Mouse (Mus musculus) myocyte (in vitro differentiated cells): ENCODE results near the gene Fyn. TPM values are rescaled to one million over a fixed set of nuclear protein-coding genes. Genes with fewer than 3 reads are reported as not detected.

Experiments
- H3K27me3 ChIP-seq: one replicate; pipeline ENCODE4 v1.6.1; 2011; ENCODE audit not compliant: control insufficient read depth, insufficient read depth, insufficient read length
- H3K36me3 ChIP-seq: one replicate; pipeline ENCODE4 v1.6.1; 2011; ENCODE audit not compliant: control insufficient read depth, insufficient read depth
- H3K4me2 ChIP-seq: one replicate; pipeline ENCODE4 v1.6.1; 2011; ENCODE audit warnings: low read depth, control low read depth
- H3K4me3 ChIP-seq: one replicate; pipeline ENCODE4 v1.5.1; 2011; ENCODE audit warnings: mild to moderate bottlenecking, control low read depth, moderate library complexity
- H3K79me2 ChIP-seq: one replicate; pipeline ENCODE4 v1.6.1; 2011; ENCODE audit not compliant: control insufficient read depth, insufficient read depth
- H3ac ChIP-seq: one replicate; pipeline ENCODE4 v1.6.1; 2011; ENCODE audit not compliant: control insufficient read depth, insufficient read length
- CEBPB ChIP-seq: IDR thresholded peaks from 2 replicates; pipeline ENCODE4 v1.6.1; 2011; ENCODE audit warnings: mild to moderate bottlenecking, moderate library complexity; ENCODE audit not compliant: poor library complexity, insufficient read depth, severe bottlenecking
- E2F4 ChIP-seq: IDR thresholded peaks from one replicate; pipeline ENCODE4 v1.6.1; 2011; ENCODE audit warnings: mild to moderate bottlenecking, control low read depth, moderate library complexity; ENCODE audit not compliant: insufficient read depth
- MAX ChIP-seq: IDR thresholded peaks from one replicate; pipeline ENCODE4 v1.6.1; 2011; ENCODE audit warnings: low read depth, mild to moderate bottlenecking, control low read depth
- MYOD1 ChIP-seq, 3 experiments: IDR thresholded peaks; one replicate each; pipeline ENCODE4 v1.6.1; 2011; ENCODE audit warnings: control low read depth in 2 of 3, low read depth in 2 of 3, mild to moderate bottlenecking in 2 of 3, moderate library complexity in 1 of 3; ENCODE audit not compliant: insufficient read length in 2 of 3, control insufficient read depth in 1 of 3
- MYOG ChIP-seq, 3 experiments: IDR thresholded peaks; one replicate each; pipeline ENCODE4 v1.6.1; 2011; ENCODE audit warnings: control low read depth in 2 of 3, low read depth in 2 of 3, mild to moderate bottlenecking in 2 of 3; ENCODE audit not compliant: insufficient read length in 2 of 3, control insufficient read depth in 1 of 3, insufficient read depth in 1 of 3
- POLR2A ChIP-seq: IDR thresholded peaks from one replicate; pipeline ENCODE4 v1.6.1; 2011; ENCODE audit warnings: low read depth, mild to moderate bottlenecking, control low read depth, moderate library complexity; ENCODE audit not compliant: insufficient read length
- POLR2AphosphoS2 ChIP-seq: IDR thresholded peaks from one replicate; pipeline ENCODE4 v1.6.1; 2011; ENCODE audit warnings: low read depth, control low read depth; ENCODE audit not compliant: insufficient read length
- REST ChIP-seq: IDR thresholded peaks from one replicate; pipeline ENCODE4 v1.6.1; 2011; ENCODE audit warnings: mild to moderate bottlenecking, control low read depth, moderate library complexity; ENCODE audit not compliant: insufficient read depth, insufficient read length
- SRF ChIP-seq: IDR thresholded peaks from one replicate; pipeline ENCODE4 v1.6.1; 2011; ENCODE audit warnings: low read depth; ENCODE audit not compliant: control insufficient read depth, insufficient read length
- TCF12 ChIP-seq: IDR thresholded peaks from one replicate; pipeline ENCODE4 v1.6.1; 2011; ENCODE audit warnings: mild to moderate bottlenecking, control low read depth; ENCODE audit not compliant: poor library complexity, insufficient read depth, severe bottlenecking
- TCF3 ChIP-seq: IDR thresholded peaks from one replicate; pipeline ENCODE4 v1.6.1; 2011; ENCODE audit warnings: low read depth, control low read depth; ENCODE audit not compliant: insufficient read length
- USF1 ChIP-seq: IDR thresholded peaks from one replicate; pipeline ENCODE4 v1.6.1; 2011; ENCODE audit warnings: low read depth, mild to moderate bottlenecking, control low read depth, moderate library complexity
- polyA plus RNA-seq: library from polyadenylated mRNA; unstranded; fragments of >200 nt; fragmentation: generic; extraction: Trizol; gene quantifications from one replicate; pipeline ENCODE4 v1.2.1, GENCODE M21; 2012; ENCODE audit warnings: missing spikeins

Fyn gene
- polyA plus RNA-seq, 1 experiment, result 148 TPM

DNA sequence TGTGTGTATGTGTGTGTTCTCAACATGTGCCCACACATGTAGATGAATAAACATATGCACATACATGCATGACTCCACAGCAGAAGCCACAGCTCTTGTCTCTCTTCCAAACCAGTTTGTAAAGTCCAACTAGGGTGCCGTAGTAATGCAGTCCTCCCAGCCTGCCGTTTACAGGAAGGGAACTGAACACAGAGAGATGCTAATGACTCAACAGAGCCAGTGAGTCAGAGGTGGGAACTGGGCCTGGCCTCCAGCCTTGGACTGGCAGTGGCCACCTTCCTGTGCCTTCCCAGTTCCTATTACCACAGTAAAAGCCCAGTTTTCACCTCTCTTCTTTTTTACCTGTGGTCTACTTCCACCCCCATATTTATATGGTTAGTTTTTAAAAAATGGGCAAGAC lies 46.9 kb downstream of the Fyn start:
- Histone ChIP-seq H3K4me2 (peak overlapping the region; percentile 1), H3K36me3 (no peaks in the 10 kb centered on the region), H3K79me2 (peaks cover 85% of the 10 kb centered on the region), H3ac (no peak overlapping the region), H3K4me3 (no peak overlapping the region), H3K27me3 (no peaks in the 10 kb centered on the region)
- TF ChIP-seq TCF12, result no peak
- no peak for TF ChIP-seq MYOD1 (IDR thresholded peaks at IDR 0.05; ENCODE audit: control insufficient read depth in 1 of 3, insufficient read length in 2 of 3, low read depth in 2 of 3)
- peak; percentile 12 for TF ChIP-seq POLR2AphosphoS2

DNA sequence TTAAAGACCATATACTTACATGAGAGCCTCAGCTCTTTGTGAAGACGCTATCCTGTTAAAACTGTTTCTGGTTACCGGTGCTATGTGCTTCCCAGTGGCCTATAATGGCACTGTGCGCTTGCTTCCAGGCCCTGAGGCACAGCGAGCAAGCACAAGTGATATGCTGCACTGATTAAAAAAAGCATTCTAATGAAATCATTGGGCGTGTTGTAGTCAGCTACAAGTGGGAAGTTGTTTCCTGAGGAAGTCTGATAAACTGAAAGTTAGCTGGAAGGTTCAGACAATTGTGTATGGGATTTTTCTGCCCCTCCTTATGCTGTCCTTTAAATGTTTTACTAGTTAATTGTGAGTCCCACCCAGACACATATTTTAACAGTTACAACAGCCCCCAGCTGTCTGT lies 49.0 kb downstream of the Fyn start:
- peak overlapping the region; percentile 26 for H3K4me2 ChIP-seq
- H3K79me2 ChIP-seq, result peaks cover 74% of the 10 kb centered on the region
- no peak overlapping the region for H3K4me3 ChIP-seq
- H3K27me3 ChIP-seq, result no peaks in the 10 kb centered on the region
- H3ac ChIP-seq, result no peak overlapping the region
- no peak for TF ChIP-seq MAX
- no peak for TF ChIP-seq TCF12
- no peak for TF ChIP-seq CEBPB
- TF ChIP-seq REST, result no peak
- TF ChIP-seq TCF3, result no peak
- TF ChIP-seq USF1, result no peak
- H3K36me3 ChIP-seq, result no peaks in the 10 kb centered on the region

DNA sequence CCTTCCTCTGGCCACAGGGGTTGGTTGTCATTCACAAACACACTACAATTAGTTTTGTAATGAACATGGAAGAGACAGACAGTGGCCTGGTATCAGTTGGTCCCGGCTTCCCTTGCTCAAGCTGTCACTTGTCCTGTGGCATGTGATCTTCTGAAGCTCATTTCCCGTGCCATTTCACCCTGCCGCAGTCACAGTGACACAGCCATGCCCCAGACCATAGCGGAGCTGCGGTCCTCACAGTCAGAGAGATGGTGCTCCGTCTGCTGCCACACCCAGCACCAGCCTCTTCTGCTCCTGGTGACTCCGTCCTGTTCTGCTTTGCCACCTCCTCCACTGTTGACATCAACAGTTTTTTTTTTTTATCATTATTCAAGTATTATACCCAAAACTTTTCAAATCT lies 49.7 kb downstream of the Fyn start:
- H3K4me3 ChIP-seq, result no peak overlapping the region
- H3K4me2 ChIP-seq, result peak overlapping the region; percentile 26
- no peaks in the 10 kb centered on the region for H3K27me3 ChIP-seq
- TF ChIP-seq MAX, result no peak
- peak; percentile 9 for TF ChIP-seq POLR2AphosphoS2
- no peak for TF ChIP-seq MYOD1 (IDR thresholded peaks at IDR 0.05; ENCODE audit: control insufficient read depth in 1 of 3, insufficient read length in 2 of 3, low read depth in 2 of 3)
- no peak for TF ChIP-seq POLR2A
- no peak for TF ChIP-seq CEBPB
- no peak for TF ChIP-seq REST
- no peaks in the 10 kb centered on the region for H3K36me3 ChIP-seq
- no peak overlapping the region for H3ac ChIP-seq
- H3K79me2 ChIP-seq, result peaks cover 75% of the 10 kb centered on the region

DNA sequence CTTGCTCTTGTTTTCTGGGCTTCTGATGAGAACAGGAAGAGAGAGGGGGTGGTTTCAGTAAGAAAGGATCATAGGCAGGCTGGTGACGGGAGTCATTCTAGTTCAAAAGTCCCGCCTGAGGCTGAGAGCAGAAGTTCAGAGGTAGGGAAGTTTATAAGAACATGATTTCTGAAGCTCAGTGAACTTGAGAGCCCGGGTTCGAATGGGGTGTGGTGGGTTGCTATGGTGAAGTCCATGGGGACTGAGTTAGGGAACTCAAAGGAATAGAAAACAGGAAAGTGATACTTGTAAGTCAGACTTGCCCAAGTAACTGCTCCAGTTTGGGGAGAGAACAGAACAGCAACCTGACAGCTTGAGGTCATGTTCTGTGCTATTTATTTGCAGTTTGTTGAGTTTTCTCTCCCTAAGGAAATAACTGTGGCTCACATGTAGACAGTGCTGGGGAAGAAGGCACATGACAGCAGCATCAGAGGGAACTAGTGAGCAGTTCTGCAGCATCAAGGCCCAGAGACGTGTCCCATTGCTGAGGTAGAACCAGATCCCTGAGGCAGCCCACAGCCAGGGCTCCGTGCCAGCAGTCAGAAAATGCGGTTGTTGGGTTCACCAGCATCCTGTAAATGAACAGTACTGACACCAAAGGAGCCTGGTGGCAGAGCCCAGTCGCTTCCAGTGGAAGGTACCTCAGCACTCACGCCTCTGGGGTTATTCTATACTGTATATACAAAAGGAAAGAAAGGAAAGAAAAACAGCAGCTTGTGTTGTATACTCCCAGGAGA lies 52.4 kb downstream of the Fyn start:
- H3K36me3 ChIP-seq, result no peaks in the 10 kb centered on the region
- TF ChIP-seq REST, result no peak
- TF ChIP-seq MAX, result no peak
- no peak for TF ChIP-seq E2F4
- TF ChIP-seq MYOG (IDR thresholded peaks at IDR 0.05; ENCODE audit: control insufficient read depth in 1 of 3, insufficient read depth in 1 of 3, insufficient read length in 2 of 3, low read depth in 2 of 3), result no peak
- no peak for TF ChIP-seq POLR2AphosphoS2
- no peak for TF ChIP-seq USF1
- TF ChIP-seq TCF12, result no peak
- no peak for TF ChIP-seq SRF
- no peak for TF ChIP-seq CEBPB
- no peak for TF ChIP-seq POLR2A
- TF ChIP-seq MYOD1 (IDR thresholded peaks at IDR 0.05; ENCODE audit: control insufficient read depth in 1 of 3, insufficient read length in 2 of 3, low read depth in 2 of 3), result no peak
- TF ChIP-seq TCF3, result no peak
- no peak overlapping the region for H3K4me3 ChIP-seq
- no peak overlapping the region for H3K4me2 ChIP-seq
- H3K27me3 ChIP-seq, result no peaks in the 10 kb centered on the region
- H3K79me2 ChIP-seq, result peaks cover 80% of the 10 kb centered on the region
- no peak overlapping the region for H3ac ChIP-seq

DNA sequence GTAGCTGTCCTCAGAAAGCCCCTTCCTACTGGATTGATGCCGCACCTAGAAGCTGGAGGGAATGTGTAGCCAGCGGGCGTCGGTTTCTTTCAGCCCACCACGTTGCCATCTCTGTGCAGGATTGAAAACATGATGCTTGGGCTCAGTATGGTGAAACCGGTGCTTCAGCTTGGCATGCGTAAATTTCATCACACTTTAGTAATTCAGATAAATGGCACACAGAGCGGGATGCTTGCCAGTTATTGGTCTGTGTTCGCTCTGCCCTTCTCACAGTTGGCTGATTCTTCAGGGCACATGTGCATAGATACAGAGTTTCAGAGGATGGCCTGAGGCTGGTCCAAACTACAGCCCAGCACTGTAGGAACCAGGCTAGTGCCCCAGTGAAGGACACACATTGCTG lies 53.1 kb downstream of the Fyn start:
- Histone ChIP-seq H3K27me3 (no peaks in the 10 kb centered on the region), H3K4me2 (no peak overlapping the region), H3K79me2 (peaks cover 80% of the 10 kb centered on the region), H3K4me3 (no peak overlapping the region), H3K36me3 (no peaks in the 10 kb centered on the region), H3ac (no peak overlapping the region)
- TF ChIP-seq POLR2AphosphoS2 (peak; percentile 26), USF1 (no peak)

DNA sequence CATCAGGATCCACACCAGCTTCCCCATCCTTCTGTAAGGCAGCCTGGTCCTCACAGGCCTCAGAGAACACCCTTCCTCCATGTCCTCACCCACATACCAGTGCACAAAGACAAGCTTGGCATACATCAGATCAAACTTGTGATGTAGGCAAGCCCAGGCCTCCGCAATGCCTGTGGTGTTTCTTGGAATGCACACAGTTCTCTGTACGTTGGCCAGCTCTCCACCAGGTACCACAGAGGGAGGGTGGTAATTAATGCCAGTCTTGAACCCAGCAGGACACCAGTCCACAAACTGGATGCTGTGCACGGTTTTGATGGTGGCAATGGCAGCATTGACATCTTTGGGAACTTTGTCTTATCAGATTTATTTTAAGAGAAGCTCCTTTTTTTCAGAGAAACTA lies 56.0 kb downstream of the Fyn start:
- no peaks in the 10 kb centered on the region for H3K27me3 ChIP-seq
- H3K36me3 ChIP-seq, result peaks cover 5% of the 10 kb centered on the region
- TF ChIP-seq CEBPB (no peak), TCF12 (no peak), TCF3 (no peak), SRF (no peak), USF1 (no peak), MYOG (IDR thresholded peaks at IDR 0.05; ENCODE audit: control insufficient read depth in 1 of 3, insufficient read depth in 1 of 3, insufficient read length in 2 of 3, low read depth in 2 of 3) (no peak), MYOD1 (IDR thresholded peaks at IDR 0.05; ENCODE audit: control insufficient read depth in 1 of 3, insufficient read length in 2 of 3, low read depth in 2 of 3) (no peak), REST (no peak), E2F4 (no peak), POLR2A (no peak)
- no peak overlapping the region for H3K4me2 ChIP-seq
- H3K79me2 ChIP-seq, result peaks cover 68% of the 10 kb centered on the region
- no peak overlapping the region for H3ac ChIP-seq
- H3K4me3 ChIP-seq, result no peak overlapping the region
